Mouse (Mus musculus) MEL (cell line): ENCODE data around the gene Nupr1l. TPM values are rescaled to one million over a fixed set of nuclear protein-coding genes. Genes with fewer than 3 reads are reported as not detected.

Experiments
- DNase-seq: peaks from one replicate; pipeline ENCODE4 v3.0.0; 2011; ENCODE audit warnings: low read depth, low spot score
- H3K27ac ChIP-seq: 2 replicates; pipeline ENCODE4 v1.5.1; 2012; ENCODE audit warnings: low read depth, mild to moderate bottlenecking, control low read depth, low read length, moderate library complexity; ENCODE audit not compliant: control insufficient read depth
- H3K27me3 ChIP-seq, 2 experiments: fragments of 150-350 bp in 1 of 2; sonication (generic) in 1 of 2; 2 replicates each; pipeline ENCODE4 v1.6.1; 2012; ENCODE audit warnings: low read length in 2 of 2, mild to moderate bottlenecking in 2 of 2, improper control_type of control experiment in 1 of 2, moderate library complexity in 1 of 2; ENCODE audit not compliant: insufficient read depth in 2 of 2, control insufficient read depth in 1 of 2
- H3K36me3 ChIP-seq, 2 experiments: 2 replicates each; pipeline ENCODE4 v1.6.1; 2012 to 2014; ENCODE audit warnings: low read length in 2 of 2, improper control_type of control experiment in 1 of 2, inconsistent platforms in 1 of 2, mild to moderate bottlenecking in 1 of 2; ENCODE audit not compliant: insufficient read depth in 2 of 2, control insufficient read depth in 1 of 2
- H3K4me1 ChIP-seq, 2 experiments: fragments of 150-350 bp in 1 of 2; sonication (generic) in 1 of 2; 2 replicates each; pipeline ENCODE4 v1.6.1; 2012; ENCODE audit warnings: low read length in 2 of 2, improper control_type of control experiment in 1 of 2, mild to moderate bottlenecking in 1 of 2; ENCODE audit not compliant: insufficient read depth in 2 of 2, control insufficient read depth in 1 of 2
- H3K4me3 ChIP-seq, 2 experiments: fragments of 150-350 bp in 1 of 2; sonication (generic) in 1 of 2; 2 replicates each; pipeline ENCODE4 v1.5.1; 2012; ENCODE audit warnings: low read depth in 2 of 2, low read length in 2 of 2, mild to moderate bottlenecking in 2 of 2, moderate library complexity in 2 of 2, control low read depth in 1 of 2, improper control_type of control experiment in 1 of 2; ENCODE audit not compliant: control insufficient read depth in 1 of 2, insufficient read depth in 1 of 2
- H3K79me2 ChIP-seq: 2 replicates; pipeline ENCODE4 v1.6.1; 2012; ENCODE audit warnings: mild to moderate bottlenecking, low read length, moderate library complexity; ENCODE audit not compliant: control insufficient read depth, poor library complexity, insufficient read depth
- H3K9ac ChIP-seq: 2 replicates; pipeline ENCODE4 v1.6.1; 2012; ENCODE audit warnings: low read depth, mild to moderate bottlenecking, control low read depth, low read length, moderate library complexity; ENCODE audit not compliant: control insufficient read depth, poor library complexity, severe bottlenecking
- H3K9me3 ChIP-seq: fragments of 150-350 bp; sonication (generic); replicated peaks from 2 replicates; pipeline ENCODE4 v1.6.1; 2012; ENCODE audit warnings: mild to moderate bottlenecking, low read length, improper control_type of control experiment, moderate library complexity; ENCODE audit not compliant: insufficient read depth
- BHLHE40 ChIP-seq: IDR thresholded peaks from 2 replicates; pipeline ENCODE4 v1.6.1; 2012; ENCODE audit warnings: low read depth, mild to moderate bottlenecking, inconsistent platforms, low read length, improper control_type of control experiment, borderline replicate concordance
- CHD2 ChIP-seq: IDR thresholded peaks from 2 replicates; pipeline ENCODE4 v1.6.1; 2011; ENCODE audit warnings: low read length, improper control_type of control experiment
- CTCF ChIP-seq, 3 experiments: IDR thresholded peaks in 2 of 3; conservative IDR thresholded peaks in 1 of 3; 2 replicates each; pipeline ENCODE4 v1.5.1; 2011 to 2012; ENCODE audit warnings: low read length in 3 of 3, low read depth in 2 of 3, mild to moderate bottlenecking in 2 of 3, improper control_type of control experiment in 1 of 3, inconsistent platforms in 1 of 3, mixed read lengths in 1 of 3, moderate library complexity in 1 of 3; ENCODE audit not compliant: control insufficient read depth in 1 of 3, insufficient read depth in 1 of 3, poor library complexity in 1 of 3, severe bottlenecking in 1 of 3
- ELF1 ChIP-seq: IDR thresholded peaks from 2 replicates; pipeline ENCODE4 v1.6.1; 2014; ENCODE audit warnings: low read depth, mild to moderate bottlenecking, inconsistent platforms, low read length, improper control_type of control experiment, moderate library complexity
- EP300 ChIP-seq, 2 experiments: IDR thresholded peaks; 2 replicates each; pipeline ENCODE4 v1.6.1; 2011; ENCODE audit warnings: improper control_type of control experiment in 2 of 2, low read length in 2 of 2, low read depth in 1 of 2, mild to moderate bottlenecking in 1 of 2
- ETS1 ChIP-seq: IDR thresholded peaks from 2 replicates; pipeline ENCODE4 v1.6.1; 2012; ENCODE audit warnings: low read depth, mild to moderate bottlenecking, inconsistent platforms, low read length, improper control_type of control experiment, moderate library complexity
- GABPA ChIP-seq: IDR thresholded peaks from 2 replicates; pipeline ENCODE4 v1.6.1; 2012; ENCODE audit warnings: low read depth, mild to moderate bottlenecking, inconsistent platforms, low read length, improper control_type of control experiment, moderate library complexity
- GATA1 ChIP-seq: IDR thresholded peaks from 2 replicates; pipeline ENCODE4 v1.6.1; 2011; ENCODE audit warnings: low read depth, low read length, improper control_type of control experiment
- JUND ChIP-seq: IDR thresholded peaks from 2 replicates; pipeline ENCODE4 v1.6.1; 2011; ENCODE audit warnings: low read depth, mild to moderate bottlenecking, improper control_type of control experiment, low read length
- KAT2A ChIP-seq: conservative IDR thresholded peaks from 2 replicates; pipeline ENCODE4 v1.6.1; 2012; ENCODE audit warnings: low read depth, low read length, improper control_type of control experiment, inconsistent platforms
- MAX ChIP-seq: IDR thresholded peaks from 2 replicates; pipeline ENCODE4 v1.6.1; 2011; ENCODE audit warnings: low read length, improper control_type of control experiment
- MAZ ChIP-seq: IDR thresholded peaks from 2 replicates; pipeline ENCODE4 v1.6.1; 2012; ENCODE audit warnings: low read depth, mild to moderate bottlenecking, inconsistent platforms, low read length, improper control_type of control experiment
- MYC ChIP-seq: IDR thresholded peaks from 2 replicates; pipeline ENCODE4 v1.6.1; 2011; ENCODE audit warnings: low read depth, mild to moderate bottlenecking, low read length, improper control_type of control experiment, moderate library complexity
- NELFE ChIP-seq: IDR thresholded peaks from 2 replicates; pipeline ENCODE4 v1.6.1; 2011; ENCODE audit warnings: low read depth, low read length, improper control_type of control experiment
- POLR2A ChIP-seq, 2 experiments: IDR thresholded peaks; 2 replicates each; pipeline ENCODE4 v1.6.1; 2011 to 2012; ENCODE audit warnings: low read length in 2 of 2, mild to moderate bottlenecking in 2 of 2, control low read depth in 1 of 2, improper control_type of control experiment in 1 of 2, low read depth in 1 of 2, moderate library complexity in 1 of 2; ENCODE audit not compliant: control insufficient read depth in 1 of 2, insufficient read depth in 1 of 2, poor library complexity in 1 of 2
- POLR2AphosphoS2 ChIP-seq: IDR thresholded peaks from 2 replicates; pipeline ENCODE4 v1.6.1; 2011; ENCODE audit warnings: low read length, improper control_type of control experiment
- POLR2AphosphoS5 ChIP-seq: IDR thresholded peaks from 2 replicates; pipeline ENCODE4 v1.6.1; 2012; ENCODE audit warnings: low read depth, borderline replicate concordance, mild to moderate bottlenecking, inconsistent platforms, low read length, moderate library complexity, mixed read lengths
- RAD21 ChIP-seq: IDR thresholded peaks from 2 replicates; pipeline ENCODE4 v1.6.1; 2011; ENCODE audit warnings: mild to moderate bottlenecking, low read depth, low read length, improper control_type of control experiment
- SIN3A ChIP-seq: IDR thresholded peaks from 2 replicates; pipeline ENCODE4 v1.6.1; 2012; ENCODE audit warnings: low read length, improper control_type of control experiment, inconsistent platforms
- TAL1 ChIP-seq: IDR thresholded peaks from 2 replicates; pipeline ENCODE4 v1.6.1; 2012; ENCODE audit warnings: mild to moderate bottlenecking, inconsistent platforms, low read length, moderate library complexity, mixed read lengths
- TBP ChIP-seq: IDR thresholded peaks from 2 replicates; pipeline ENCODE4 v1.8.0; 2011; ENCODE audit warnings: low read depth, low read length, improper control_type of control experiment
- TCF12 ChIP-seq: IDR thresholded peaks from 2 replicates; pipeline ENCODE4 v1.6.1; 2014; ENCODE audit warnings: low read depth, mild to moderate bottlenecking, inconsistent platforms, low read length, improper control_type of control experiment, moderate library complexity
- USF1 ChIP-seq: IDR thresholded peaks from 2 replicates; pipeline ENCODE4 v1.6.1; 2014; ENCODE audit warnings: low read depth, mild to moderate bottlenecking, inconsistent platforms, low read length, improper control_type of control experiment, moderate library complexity
- USF2 ChIP-seq, 2 experiments: IDR thresholded peaks; 2 replicates each; pipeline ENCODE4 v1.6.1; 2011 to 2012; ENCODE audit warnings: improper control_type of control experiment in 2 of 2, low read length in 2 of 2, borderline replicate concordance in 1 of 2, inconsistent platforms in 1 of 2, low read depth in 1 of 2, mild to moderate bottlenecking in 1 of 2; ENCODE audit not compliant: insufficient read depth in 1 of 2
- ZC3H11A ChIP-seq: IDR thresholded peaks from 2 replicates; pipeline ENCODE4 v1.6.1; 2012; ENCODE audit warnings: low read depth, mild to moderate bottlenecking, inconsistent platforms, low read length, improper control_type of control experiment
- ZKSCAN1 ChIP-seq: IDR thresholded peaks from 2 replicates; pipeline ENCODE4 v1.6.1; 2012; ENCODE audit warnings: low read depth, mild to moderate bottlenecking, inconsistent platforms, low read length, improper control_type of control experiment, moderate library complexity
- ZMIZ1 ChIP-seq: IDR thresholded peaks from 2 replicates; pipeline ENCODE4 v1.6.1; 2012; ENCODE audit warnings: low read depth, mild to moderate bottlenecking, inconsistent platforms, low read length, improper control_type of control experiment, moderate library complexity
- ZNF384 ChIP-seq: IDR thresholded peaks from 2 replicates; pipeline ENCODE4 v1.6.1; 2012; ENCODE audit warnings: low read depth, mild to moderate bottlenecking, inconsistent platforms, low read length, improper control_type of control experiment
- polyA plus RNA-seq, 2 experiments: library from polyadenylated mRNA; stranded (reverse) in 1 of 2; unstranded in 1 of 2; fragments of >175 nt in 1 of 2; fragments of >200 nt in 1 of 2; gene quantifications; 2 replicates each; pipeline versions ENCODE4 v1.2.1 to v1.2.4; 2012; ENCODE audit warnings: low replicate concordance in 2 of 2, low read depth in 1 of 2; ENCODE audit not compliant: insufficient read length in 2 of 2, insufficient read depth in 1 of 2, missing spikeins in 1 of 2
- total RNA-seq: library from RNA; depleted of rRNA; stranded (reverse); fragments of 300-350 nt; gene quantifications from 2 replicates; pipeline ENCODE4 v1.2.3, GENCODE M21; 2012

Nupr1l gene
- total and polyA plus RNA-seq, 3 experiments, result 0.88 to 1.2 TPM; not detected in 1

DNA sequence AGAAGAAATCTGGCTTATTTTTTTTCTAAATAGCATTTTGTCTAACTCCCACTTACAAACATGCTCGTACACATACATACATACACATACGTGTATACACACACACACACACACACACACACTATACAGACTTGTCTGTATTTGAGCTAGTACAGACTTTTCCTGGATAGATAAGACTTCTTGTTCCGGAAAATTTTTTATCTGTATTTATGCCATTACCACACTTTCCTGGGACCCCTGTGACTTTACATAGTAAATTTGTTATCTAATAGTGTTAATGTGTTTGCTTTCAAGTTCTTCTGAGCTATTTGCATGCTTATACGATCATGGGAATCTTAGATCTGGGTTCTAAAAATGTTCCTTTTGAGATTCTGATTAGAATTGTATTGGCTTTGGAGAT, 43.8 kb downstream of the Nupr1l start:
- Histone ChIP-seq H3K4me1 (peaks cover 30% of the 10 kb centered on the region in 2 experiments), H3K27ac (no peak overlapping the region)
- TF ChIP-seq ZKSCAN1 (no peak), SIN3A (no peak), JUND (no peak), ZNF384 (peak; percentile 35; the same call in 1 of the 2 replicates), TBP (no peak), EP300 (IDR thresholded peaks at IDR 0.05; ENCODE audit: low read depth in 1 of 2, low read length in 2 of 2) (peak in 1 of 2 experiments; percentile 71; a peak in 2 of 4 replicates), TAL1 (peak; percentile 25; the same call in 1 of the 2 replicates), GATA1 (peak; percentile 85), KAT2A (no peak), ETS1 (peak; percentile 75), TCF12 (peak; percentile 63; the same call in 1 of the 2 replicates), NELFE (no peak), POLR2AphosphoS2 (no peak), ELF1 (0 out of 2 replicates have a peak, but pooled peaks have one; percentile 17)

DNA sequence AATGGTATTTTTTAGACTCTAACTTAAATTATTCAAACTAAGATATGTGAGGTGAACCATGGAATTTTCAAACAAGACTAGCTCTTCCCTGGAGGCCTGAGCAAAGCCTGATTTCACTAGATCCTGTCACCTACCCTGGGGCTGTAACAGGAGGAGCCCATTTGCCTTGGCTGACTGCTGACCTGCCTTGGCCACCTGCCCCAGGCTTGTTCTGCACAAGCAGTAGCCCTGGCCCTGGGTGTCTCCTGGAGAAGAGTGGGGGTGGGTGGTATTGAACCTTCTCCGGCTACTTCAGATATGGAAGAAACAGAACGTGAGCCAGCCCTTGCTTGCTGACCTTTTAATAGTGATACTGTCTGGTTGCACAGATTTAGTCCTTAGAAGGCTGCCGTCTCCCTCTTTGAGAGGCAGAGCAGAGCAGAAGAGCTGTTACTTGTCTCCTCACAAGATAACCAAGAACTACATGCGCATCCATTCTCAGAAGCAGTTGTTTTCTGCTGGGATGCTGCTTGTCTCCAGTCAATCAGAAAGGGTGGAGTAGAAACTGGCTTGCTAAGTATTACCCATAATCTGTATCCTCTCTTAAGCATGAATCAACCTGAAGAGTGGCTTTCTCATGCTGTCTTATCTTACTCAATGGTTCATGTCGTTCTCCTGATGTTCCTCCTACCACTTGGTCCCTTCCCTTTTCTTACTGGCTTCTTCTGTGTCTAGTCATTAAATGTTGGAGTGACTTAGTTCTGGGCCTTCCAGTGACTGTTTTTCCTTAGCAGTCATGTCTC, 46.3 kb downstream of the Nupr1l start:
- Histone ChIP-seq H3K27ac (peak overlapping the region; percentile 83), H3K4me3 (no peak overlapping the region), H3K9me3 (no peaks in the 10 kb centered on the region), H3K36me3 (peaks cover 3 to 40% of the 10 kb centered on the region in 2 experiments), H3K27me3 (no peaks in the 10 kb centered on the region), H3K4me1 (peaks cover 22% of the 10 kb centered on the region in 2 experiments), H3K9ac (no peak overlapping the region), H3K79me2 (peaks cover 24% of the 10 kb centered on the region)
- peak; percentile 80 for DNase-seq
- TF ChIP-seq ELF1, result no peak
- no peak for TF ChIP-seq JUND
- TF ChIP-seq TBP, result no peak
- peak; percentile 67; the same call in 1 of the 2 replicates for TF ChIP-seq MYC
- no peak for TF ChIP-seq POLR2A (IDR thresholded peaks at IDR 0.05; ENCODE audit: control insufficient read depth in 1 of 2, insufficient read depth in 1 of 2, low read depth in 1 of 2, low read length in 2 of 2, poor library complexity in 1 of 2)
- TF ChIP-seq EP300 (IDR thresholded peaks at IDR 0.05; ENCODE audit: low read depth in 1 of 2, low read length in 2 of 2), result peak; percentile 66 to 78
- peak; percentile 69 for TF ChIP-seq MAX
- TF ChIP-seq RAD21, result no peak
- TF ChIP-seq ZKSCAN1, result no peak
- no peak for TF ChIP-seq NELFE
- TF ChIP-seq ZMIZ1, result no peak
- no peak for TF ChIP-seq USF1
- TF ChIP-seq MAZ, result no peak
- TF ChIP-seq ZC3H11A, result no peak
- TF ChIP-seq BHLHE40, result 0 out of 2 replicates have a peak, but pooled peaks have one; percentile 7
- TF ChIP-seq GABPA, result no peak
- peak; percentile 54; the same call in 1 of the 2 replicates for TF ChIP-seq TCF12
- TF ChIP-seq CHD2, result no peak
- no peak for TF ChIP-seq POLR2AphosphoS5
- no peak for TF ChIP-seq USF2 (IDR thresholded peaks at IDR 0.05; ENCODE audit: borderline replicate concordance in 1 of 2, insufficient read depth in 1 of 2, low read depth in 1 of 2, low read length in 2 of 2)
- TF ChIP-seq CTCF (IDR thresholded peaks at IDR 0.05 in 2 of 3, conservative IDR thresholded peaks at IDR 0.05 in 1 of 3; ENCODE audit: control insufficient read depth in 1 of 3, insufficient read depth in 1 of 3, low read depth in 2 of 3, low read length in 3 of 3, poor library complexity in 1 of 3, severe bottlenecking in 1 of 3), result no peak

More for the DNA sequence above, 43.8 kb downstream of the Nupr1l start:
- DNase-seq, result peak; percentile 38
- H3K9me3 ChIP-seq, result no peaks in the 10 kb centered on the region
- H3K9ac ChIP-seq, result no peak overlapping the region
- no peaks in the 10 kb centered on the region for H3K27me3 ChIP-seq
- peaks cover 0 to 54% of the 10 kb centered on the region in 2 experiments; a peak in 3 of 4 replicates for H3K36me3 ChIP-seq
- peaks cover 34% of the 10 kb centered on the region for H3K79me2 ChIP-seq
- H3K4me3 ChIP-seq, result no peak overlapping the region
